ENCODE assay signal across 8 mouse cellular contexts in the genomic region with DNA sequence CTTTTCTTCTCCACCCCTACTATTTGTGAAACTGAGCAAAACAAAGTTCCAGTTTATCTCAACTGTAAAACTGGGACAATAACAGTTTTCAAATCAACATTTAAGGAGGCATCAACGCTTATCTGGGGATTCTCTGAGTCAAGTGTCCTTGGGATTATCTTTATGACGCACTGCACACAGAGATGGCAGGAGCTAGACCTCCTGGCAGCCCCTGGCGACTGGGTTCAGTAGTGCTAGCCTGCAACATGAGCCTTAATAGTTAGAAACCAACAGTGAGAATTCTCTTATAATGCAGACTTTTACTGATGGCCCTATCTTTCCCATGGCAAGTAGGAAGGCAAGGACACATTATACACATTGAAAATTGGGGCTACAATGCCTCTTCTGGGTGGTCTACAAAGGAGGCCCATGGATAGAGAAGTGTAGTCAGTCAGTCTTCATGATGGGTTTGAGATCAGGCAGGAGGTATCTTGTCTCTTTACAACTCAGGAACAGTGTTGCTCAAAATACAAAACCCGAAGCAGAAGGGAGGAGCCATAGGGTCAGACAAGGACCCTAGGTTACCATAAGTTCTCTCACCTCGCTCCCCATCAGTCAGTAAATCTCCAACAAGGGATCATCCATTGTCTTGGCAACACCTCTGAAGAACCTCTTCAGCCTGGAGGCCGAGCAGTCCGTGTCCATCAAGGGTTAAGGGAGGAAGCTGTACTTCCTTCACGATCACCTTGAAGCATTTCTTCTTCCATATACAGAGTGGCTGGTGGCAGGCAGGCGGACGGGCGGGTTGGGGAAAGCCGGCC. TPM values are rescaled to one million over a fixed set of nuclear protein-coding genes. Genes with fewer than 3 reads are reported as not detected.
DNase-seq lines count a peak whose midpoint lies in the region; ATAC-seq lines count a peak whose summit lies in the region.

No protein-coding gene starts in this region.

- peak overlapping the region; percentile 79 for H3K4me2 ChIP-seq in kidney, embryonic 15.5 days
- peak overlapping the region; percentile 81 for H3K4me2 ChIP-seq in hindbrain, embryonic 15.5 days
- H3K4me2 ChIP-seq in midbrain, embryonic 13.5 days (replicated peaks), result peak overlapping the region; percentile 64

- H3K36me3 ChIP-seq in kidney, embryonic 15.5 days, result no peaks in the 10 kb centered on the region
- no peaks in the 10 kb centered on the region for H3K36me3 ChIP-seq in hindbrain, embryonic 15.5 days
- no peaks in the 10 kb centered on the region for H3K36me3 ChIP-seq in midbrain, embryonic 13.5 days

- no peaks in the 10 kb centered on the region for H3K9me3 ChIP-seq in kidney, embryonic 15.5 days (replicated peaks)
- no peaks in the 10 kb centered on the region for H3K9me3 ChIP-seq in hindbrain, embryonic 15.5 days
- H3K9me3 ChIP-seq in midbrain, embryonic 13.5 days, result no peaks in the 10 kb centered on the region

- H3K27ac ChIP-seq in kidney, embryonic 15.5 days, result peak overlapping the region; percentile 86
- H3K27ac ChIP-seq in hindbrain, embryonic 15.5 days (replicated peaks), result peak overlapping the region; percentile 86
- peak overlapping the region; percentile 80 for H3K27ac ChIP-seq in midbrain, embryonic 13.5 days

- no peak for DNase-seq in kidney, postnatal 14 days
- DNase-seq in ES-CJ7 (ENCODE audit: low read depth, low spot score), result peak; percentile 50
- DNase-seq in cerebellum, adult 9-11 months, result peak; percentile 21
- no peak for DNase-seq in frontal cortex, postnatal 25 days (ENCODE audit: low spot score in 2 of 2)
- DNase-seq in layer of hippocampus, postnatal 25 days (ENCODE audit: extremely low spot score in 1 of 2, low spot score in 1 of 2), result no peak

- peak overlapping the region; percentile 98 for H3K4me3 ChIP-seq in kidney, embryonic 15.5 days (replicated peaks)
- peak overlapping the region; percentile 99 for H3K4me3 ChIP-seq in hindbrain, embryonic 15.5 days
- peak overlapping the region; percentile 69 for H3K4me3 ChIP-seq in midbrain, embryonic 13.5 days (replicated peaks)

- ATAC-seq in kidney, embryonic 15.5 days (replicated peaks; ENCODE audit: low FRiP score), result no peak; the same call in 1 of the 2 replicates
- no peak for ATAC-seq in hindbrain, embryonic 15.5 days (ENCODE audit: low FRiP score, low read depth)
- ATAC-seq in midbrain, embryonic 13.5 days, result peak; percentile 0; the same call in 1 of the 2 replicates

- H3K27me3 ChIP-seq in kidney, embryonic 15.5 days, result no peaks in the 10 kb centered on the region
- H3K27me3 ChIP-seq in hindbrain, embryonic 15.5 days, result no peaks in the 10 kb centered on the region
- no peaks in the 10 kb centered on the region for H3K27me3 ChIP-seq in midbrain, embryonic 13.5 days

- peaks cover 25% of the 10 kb centered on the region for H3K4me1 ChIP-seq in kidney, embryonic 15.5 days
- H3K4me1 ChIP-seq in hindbrain, embryonic 15.5 days (replicated peaks), result peaks cover 29% of the 10 kb centered on the region
- peaks cover 44% of the 10 kb centered on the region for H3K4me1 ChIP-seq in midbrain, embryonic 13.5 days (replicated peaks)

- H3K9ac ChIP-seq in kidney, embryonic 15.5 days, result peak overlapping the region; percentile 94
- H3K9ac ChIP-seq in hindbrain, embryonic 15.5 days, result peak overlapping the region; percentile 96
- peak overlapping the region; percentile 78 for H3K9ac ChIP-seq in midbrain, embryonic 13.5 days (replicated peaks)

- 15% methylated on average over 12 of the region's 12 CpGs for WGBS in kidney, embryonic 15.5 days
- WGBS in hindbrain, embryonic 15.5 days, result 13% methylated on average over 12 of the region's 12 CpGs
- 13% methylated on average over 12 of the region's 12 CpGs for WGBS in midbrain, embryonic 13.5 days

RNA-seq across cellular contexts. Expression of a gene that starts 0.7 kb away (rescaled TPM):
- 24.8 and 25.5 TPM in 2 replicates for polyA plus RNA-seq in kidney, embryonic 15.5 days (2015; fragmentation: Nextera tagmentation; extraction: Ambion mirVana)
- polyA plus RNA-seq in hindbrain, embryonic 15.5 days (2015; fragmentation: Nextera tagmentation; extraction: Ambion mirVana), result 25.6 and 27.2 TPM in 2 replicates
- polyA plus RNA-seq in midbrain, embryonic 13.5 days (2015; fragmentation: Nextera tagmentation; extraction: Ambion mirVana), result 23.0 and 25.0 TPM in 2 replicates
- total RNA-seq in layer of hippocampus, postnatal 25 days (2021), result 10 to 100 TPM in 1 of 2 experiments, 1 to 10 TPM in 1; 9.5 to 10.3 TPM

Comparison
In these comparisons a context has a peak if more than half of its experiments do, and no peak if none do; other contexts are left out.
1. DNase-seq: peak in ES-CJ7 (single experiment) and cerebellum, adult 9-11 months (single experiment); none in kidney, postnatal 14 days (single experiment), frontal cortex, postnatal 25 days (0 of 2) and layer of hippocampus, postnatal 25 days (0 of 2).
2. Peak in every context shown above with its lines, with median percentiles within 50 percentile points of each other: H3K27ac ChIP-seq, H3K4me2 ChIP-seq, H3K4me3 ChIP-seq and H3K9ac ChIP-seq.